Mouse (Mus musculus) kidney, adult 11 months (tissue): ENCODE data around the gene Cpt1c.

Source experiments
- DNase-seq: peaks from one replicate; pipeline ENCODE4 v3.0.0; 2022

Cpt1c gene

DNA sequence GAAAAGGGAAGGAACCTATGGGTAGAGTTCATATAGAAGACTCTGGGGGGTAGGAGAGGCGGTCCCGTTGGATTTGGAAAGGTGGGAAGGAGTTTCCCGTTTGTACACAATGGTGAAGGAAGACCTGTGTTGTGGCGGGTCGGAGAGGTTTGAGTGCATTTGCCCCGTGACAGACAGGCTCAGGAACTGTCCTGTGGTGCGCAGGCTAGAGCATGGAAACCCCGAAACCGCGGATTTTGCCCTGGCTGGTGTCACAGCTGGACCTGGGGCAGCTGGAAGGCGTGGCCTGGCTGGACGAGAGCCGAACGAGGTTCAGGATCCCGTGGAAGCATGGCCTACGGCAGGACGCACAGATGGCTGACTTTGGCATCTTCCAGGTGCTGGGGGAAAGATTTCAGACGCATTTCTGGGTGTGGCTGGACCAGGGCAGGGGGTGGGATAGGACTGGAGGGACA lies 23.9 kb upstream of the Cpt1c start, which contains the start of gene Bcl2l12:
Bcl2l12 (minus strand) TSS at position 212 of the 455 bp plus-strand sequence.
- DNase-seq: peak; percentile 77

DNA sequence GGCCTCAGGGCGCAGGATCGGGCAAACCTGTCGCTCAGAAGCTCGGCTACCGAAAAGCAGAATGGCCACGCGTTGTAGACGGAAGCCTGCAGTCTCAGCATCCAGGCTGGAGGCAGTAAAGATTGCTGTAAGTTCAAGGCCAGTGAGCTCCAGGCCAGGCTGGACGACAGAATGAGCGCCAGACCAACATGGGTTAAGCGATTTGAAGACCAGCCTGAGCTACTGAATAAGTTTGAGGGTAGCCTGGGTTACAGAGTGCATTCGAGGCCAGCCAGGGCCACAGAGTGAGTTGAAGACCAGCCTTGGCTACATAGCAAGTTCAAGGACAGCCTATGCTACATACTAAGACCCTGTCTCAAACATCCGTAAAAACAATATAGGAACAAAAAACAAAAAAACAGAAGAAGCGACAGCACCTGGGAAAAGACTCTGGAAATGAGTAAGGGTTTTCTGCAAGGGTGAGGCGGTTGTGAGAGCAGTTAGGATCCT lies 23.3 kb upstream of the Cpt1c start:
- DNase-seq: no peak

DNA sequence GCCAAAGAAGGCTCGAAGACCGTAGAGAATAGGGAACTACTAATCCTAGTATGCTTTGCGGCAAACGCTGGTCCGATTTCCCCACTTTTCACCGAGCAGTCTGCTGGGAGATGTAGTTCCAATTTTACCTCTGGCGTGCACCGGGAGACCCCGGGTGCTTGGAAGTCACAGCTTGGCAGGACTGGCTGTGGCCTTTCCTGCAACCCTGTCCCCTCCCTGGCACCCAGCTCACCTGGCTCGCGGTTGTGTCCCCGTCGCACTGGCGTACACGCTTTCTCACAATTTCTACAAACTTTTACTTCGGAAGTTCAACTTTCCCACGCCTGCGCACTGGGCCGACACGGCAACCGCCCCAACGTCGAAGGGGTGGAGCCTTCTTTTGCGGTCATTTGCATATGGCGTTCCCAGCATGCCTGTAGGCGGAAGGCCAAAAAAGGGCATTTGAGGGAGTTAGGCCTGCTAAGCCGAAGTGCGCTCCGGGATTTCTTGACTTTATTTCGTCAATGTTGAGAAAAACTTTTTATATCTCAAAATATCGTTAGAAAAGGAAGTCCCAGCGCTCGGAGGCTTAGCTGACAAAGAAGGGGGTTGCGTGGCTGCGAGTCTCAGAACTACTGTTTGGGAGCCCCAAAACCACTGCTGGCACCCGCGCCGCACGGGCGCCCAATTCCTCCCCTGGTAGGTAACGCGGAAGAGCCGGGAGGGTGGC lies 22.7 kb upstream of the Cpt1c start, which contains the start of gene Irf3:
Irf3 (plus strand) TSS at position 418 of the 709 bp plus-strand sequence.
- peak; percentile 95 for DNase-seq

DNA sequence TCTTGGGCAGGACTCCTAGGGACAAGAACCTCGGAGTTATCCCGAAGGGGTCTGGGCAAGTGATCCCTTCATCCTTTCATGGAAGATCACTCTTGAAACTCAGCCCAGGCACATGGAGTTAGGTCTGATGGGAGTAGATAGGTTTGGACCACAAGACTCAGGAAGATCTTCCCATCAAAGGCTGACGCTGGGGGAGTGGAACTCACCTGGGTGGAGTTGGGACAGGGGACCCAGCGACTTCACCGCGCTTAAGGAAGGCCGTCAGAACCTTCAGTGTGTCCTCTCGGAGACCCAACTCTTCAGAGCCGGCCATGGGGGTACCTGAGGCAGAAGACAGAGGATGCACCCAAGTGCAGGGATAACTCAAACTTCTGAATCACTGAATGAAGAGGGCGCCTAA lies 22.0 kb upstream of the Cpt1c start:
- no peak for DNase-seq

DNA sequence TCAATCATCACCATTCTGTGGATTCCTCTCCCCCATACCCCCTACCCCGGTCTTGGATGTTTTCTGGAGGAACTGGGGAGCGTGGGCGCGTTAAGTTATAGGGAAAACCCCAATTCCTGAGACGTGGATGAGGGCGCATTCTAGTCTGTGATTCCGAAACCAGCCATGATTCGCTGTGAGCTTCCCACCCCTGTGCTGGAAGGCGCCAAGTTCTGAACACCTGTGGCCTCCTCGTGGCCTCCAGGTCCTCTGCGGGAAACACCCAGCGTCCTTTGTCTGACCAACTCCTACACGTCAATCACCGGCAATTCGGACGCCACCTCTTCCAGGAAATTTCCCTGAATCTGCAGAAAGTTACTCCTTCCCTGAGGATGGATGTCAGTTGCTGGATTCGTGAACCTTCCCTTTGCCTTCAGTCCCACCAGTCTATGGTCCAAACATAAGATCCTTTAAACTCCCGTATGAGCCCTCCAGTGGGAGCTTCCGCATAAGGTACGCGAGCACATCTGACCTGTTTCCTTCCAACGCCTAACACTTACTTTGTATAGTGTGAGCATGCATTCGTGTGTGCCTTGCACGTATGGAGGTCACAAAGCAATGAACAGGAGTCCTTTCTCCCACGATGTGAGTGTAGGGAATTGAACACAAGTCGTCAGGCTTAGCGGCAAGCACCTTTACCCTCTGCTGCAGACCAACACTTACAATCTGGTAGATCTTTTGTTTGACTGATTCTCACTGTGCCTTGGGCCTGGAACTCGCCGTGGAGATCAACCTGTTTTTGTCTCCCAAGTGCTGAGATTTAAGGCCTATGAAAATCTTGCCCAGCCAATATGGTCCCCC lies 12.4 kb upstream of the Cpt1c start:
- no peak for DNase-seq

DNA sequence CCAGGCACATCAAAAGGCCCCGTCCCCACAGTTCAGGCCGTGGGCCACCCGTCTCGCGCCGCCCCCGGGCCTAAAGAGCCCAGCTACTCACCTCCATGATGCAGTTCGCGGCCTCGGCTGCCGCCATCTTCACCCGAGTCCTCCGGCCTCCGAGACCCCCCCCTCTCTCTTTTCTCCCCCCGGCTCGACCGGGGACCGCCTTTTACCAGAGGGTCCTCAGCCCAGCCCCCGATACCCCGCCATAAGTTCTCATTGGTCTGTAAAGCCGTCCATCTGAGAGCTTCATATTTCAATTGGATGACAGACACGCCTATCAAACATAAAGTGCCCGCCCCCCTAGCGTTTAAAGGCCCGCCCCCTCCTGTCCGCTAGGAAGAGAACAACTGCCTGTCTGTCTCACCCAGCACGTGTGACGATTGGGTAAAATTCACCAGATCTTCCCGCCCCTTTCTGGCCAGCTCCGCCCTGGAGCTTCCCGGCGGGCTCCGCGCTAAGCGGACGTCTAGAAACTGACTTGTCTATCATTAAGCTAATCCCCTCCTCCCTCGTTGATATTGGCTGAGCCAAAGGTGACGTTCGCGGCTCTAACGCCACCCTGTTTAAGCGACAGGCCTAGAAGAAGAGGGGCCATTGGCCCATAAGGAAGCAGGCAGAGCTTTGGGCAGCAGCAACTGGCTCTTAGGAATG lies 11.7 kb upstream of the Cpt1c start, which contains the start of gene Prmt1:
Prmt1 (minus strand) TSS at position 377 of the 687 bp plus-strand sequence.
- DNase-seq: peak; percentile 100

DNA sequence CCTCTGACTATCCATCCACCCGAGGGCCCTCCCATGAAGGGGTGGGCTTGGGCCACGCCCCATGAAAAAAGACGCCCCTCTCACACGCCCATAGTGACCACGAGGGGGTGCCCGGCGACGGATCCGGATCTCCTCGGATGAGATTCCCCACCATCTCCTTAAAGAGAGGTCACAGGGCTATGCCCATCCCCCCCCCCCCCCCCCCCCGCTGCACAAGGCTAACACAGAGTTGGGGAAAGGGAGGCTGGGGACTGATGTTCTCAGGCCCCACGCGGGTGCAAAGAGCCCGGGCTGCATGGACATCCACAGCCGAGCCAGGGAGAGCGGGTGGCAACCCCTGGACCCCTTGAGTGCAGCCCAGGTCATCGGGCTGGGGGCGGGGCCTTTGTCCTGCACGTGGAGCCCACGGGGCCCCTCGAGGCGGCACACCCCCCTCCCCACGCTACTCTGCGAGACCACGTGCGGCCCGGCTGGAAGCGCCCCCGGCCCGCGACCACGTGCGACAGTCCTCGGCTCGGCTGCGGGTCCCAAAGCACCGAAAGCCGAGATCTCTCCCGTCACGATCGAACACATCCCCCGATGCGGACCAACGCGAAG lies 11.0 kb upstream of the Cpt1c start:
- peak; percentile 60 for DNase-seq

DNA sequence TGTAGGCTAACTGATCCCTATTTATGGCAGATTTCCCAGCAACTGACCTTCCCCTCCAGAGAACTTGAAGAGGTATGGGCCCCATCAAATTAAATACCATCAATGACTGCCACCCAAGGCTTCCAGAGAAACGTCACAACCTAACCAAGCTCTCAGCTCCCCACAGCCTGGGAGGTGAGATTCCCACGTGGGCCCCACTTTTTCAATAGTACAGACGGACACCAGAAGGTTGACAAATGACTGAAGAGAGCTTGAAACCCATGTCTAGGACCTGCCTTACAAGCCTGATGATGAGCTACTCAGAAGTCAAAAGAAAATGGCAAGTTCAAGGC lies 10.1 kb upstream of the Cpt1c start:
- DNase-seq: no peak

DNA sequence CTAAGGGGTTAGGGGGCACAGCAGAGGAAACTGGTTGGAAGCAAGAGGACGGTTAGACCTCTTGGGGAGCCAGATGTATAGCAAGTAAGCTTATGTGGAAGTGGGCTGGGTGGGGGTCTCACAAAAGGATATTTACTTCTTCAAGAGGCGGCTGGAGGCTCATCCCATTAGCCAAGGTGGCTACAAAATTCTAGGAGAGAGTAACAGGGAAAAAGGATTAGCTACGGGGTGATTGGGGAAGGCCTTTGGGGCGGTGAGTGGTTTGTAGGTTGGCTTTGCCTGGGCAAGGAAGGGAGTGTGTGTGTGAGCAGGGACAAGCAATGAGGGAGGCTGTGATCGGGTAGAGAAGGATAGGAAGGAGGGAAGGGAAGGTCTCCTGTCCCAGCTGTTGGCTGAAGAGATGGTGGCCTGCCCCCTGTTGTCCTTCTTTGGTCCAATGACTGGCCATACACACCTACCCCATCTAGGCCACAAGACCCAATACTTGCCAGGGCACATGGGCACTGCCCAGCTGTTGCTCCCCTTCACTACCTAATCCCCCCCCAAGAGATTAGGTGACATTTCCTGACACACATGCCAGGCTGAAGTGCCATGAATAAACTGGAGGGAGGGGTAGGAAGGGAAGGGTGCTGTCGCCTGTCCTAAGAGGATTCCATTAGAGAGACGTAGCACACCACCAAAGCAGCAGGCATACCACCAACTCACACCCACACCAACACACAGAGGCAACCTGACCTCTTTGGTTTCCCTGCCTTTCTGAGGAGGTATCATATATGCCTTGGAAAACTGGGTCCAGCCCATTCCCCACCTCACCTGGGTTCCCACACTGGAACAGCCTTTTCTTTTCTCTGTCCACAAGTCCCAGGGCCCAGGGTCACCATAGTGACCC lies 9.5 kb upstream of the Cpt1c start:
- DNase-seq: no peak

DNA sequence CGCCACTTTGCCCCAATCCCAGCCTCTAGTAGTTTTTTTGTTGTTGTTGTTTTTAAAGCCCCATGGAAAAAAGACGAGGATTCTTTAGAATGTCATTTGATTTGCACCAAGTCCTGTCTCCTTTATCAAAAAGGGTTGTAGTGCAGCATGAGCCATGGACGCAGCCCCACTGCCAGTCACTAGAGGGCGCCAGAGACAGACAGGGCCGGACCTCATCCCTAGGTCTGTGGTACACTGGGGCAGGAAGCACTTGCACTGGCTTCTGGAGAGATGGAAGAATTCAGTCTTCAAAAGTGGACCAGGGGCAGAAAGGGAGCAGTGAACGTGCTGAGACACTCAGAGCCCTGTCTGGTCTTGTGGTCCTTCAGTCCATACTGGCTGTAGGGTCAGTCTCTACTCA lies 8.4 kb upstream of the Cpt1c start:
- peak; percentile 81 for DNase-seq

DNA sequence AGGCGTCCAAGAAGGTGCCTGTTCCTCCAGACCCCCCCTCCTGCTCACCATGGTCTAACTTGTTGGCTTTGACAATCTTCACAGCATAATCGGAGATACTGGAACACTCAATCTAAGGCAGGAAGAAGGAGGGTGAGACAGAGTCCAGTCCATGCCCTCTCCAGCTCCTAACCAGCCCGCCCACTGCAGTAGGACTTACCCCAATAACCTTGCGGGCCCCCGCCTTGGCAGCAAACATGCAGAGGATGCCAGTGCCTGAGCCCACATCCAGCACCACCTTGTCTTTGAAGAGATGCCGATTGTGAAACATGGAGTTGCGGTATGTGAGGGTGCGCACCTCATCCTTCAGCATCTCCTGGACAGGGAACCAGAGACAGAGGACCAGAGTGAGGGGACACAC lies 6.9 kb upstream of the Cpt1c start:
- no peak for DNase-seq

DNA sequence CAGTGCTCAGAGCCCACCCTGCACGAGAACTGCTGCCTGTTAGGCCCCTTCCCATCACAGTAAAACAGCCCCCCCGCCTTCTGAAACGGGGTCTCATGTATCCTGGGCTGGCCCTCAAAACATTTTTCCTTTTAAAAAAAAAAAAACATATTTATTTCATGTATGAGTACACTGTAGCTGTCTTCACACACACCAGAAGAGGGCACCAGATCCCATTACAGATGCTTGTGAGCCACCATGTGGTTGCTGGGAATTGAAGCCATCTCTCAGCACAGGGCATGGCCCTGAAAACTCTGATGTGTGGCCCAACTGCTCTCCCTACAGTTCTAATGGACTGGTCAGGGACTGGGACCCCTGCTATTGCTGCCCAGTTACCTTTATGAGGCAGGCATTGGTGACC lies 3.6 kb upstream of the Cpt1c start:
- DNase-seq: no peak

DNA sequence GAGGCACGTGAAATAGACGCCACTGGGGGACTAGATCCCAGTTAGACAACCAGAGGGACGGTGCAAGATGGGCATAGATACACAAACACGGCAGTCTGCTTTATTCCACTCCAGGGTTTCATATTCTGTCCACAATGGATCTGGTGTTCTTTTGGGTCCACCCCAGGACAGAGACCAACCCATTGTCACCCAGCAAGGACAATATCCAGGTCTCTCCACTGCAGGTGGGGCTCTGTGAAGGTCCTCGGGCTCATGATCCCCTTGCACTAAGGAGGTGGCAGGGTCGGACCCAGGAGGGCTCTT lies 417 bp upstream of the Cpt1c start:
- DNase-seq: no peak

DNA sequence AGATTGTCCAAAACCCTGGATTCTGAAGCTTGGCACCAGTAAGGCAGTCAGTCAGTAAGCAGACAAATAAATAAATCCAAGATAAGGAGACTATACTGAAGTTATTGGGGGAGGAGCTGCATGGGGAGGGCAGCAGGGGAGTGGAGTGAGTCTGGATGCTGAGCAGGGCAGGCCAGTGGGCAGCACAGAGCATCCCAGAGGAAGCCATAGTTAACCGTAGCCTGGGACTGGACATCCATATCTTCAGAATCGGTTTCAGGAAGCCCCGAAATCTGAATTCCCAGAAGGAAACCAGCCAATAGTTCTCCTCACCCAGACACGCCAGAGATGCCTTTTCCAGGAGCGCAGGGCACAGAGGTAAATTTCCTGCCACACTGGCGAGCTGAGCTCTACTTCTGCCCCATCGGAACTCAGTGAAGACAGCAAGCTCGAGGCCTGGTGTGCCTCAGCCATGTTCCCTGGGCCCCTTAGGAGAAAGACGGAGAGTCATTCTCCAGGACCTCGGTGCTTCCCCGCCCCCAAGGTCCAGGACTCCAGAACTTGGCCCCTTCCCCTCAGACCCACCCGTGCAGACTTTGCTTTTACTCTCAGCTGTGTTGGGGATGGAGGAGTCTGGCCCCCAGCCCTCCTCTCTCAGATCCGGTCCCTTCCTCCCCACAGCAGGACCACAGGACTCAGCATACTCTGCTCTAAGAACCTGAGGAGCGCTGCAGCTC lies 1.1 kb downstream of the Cpt1c start:
- no peak for DNase-seq

DNA sequence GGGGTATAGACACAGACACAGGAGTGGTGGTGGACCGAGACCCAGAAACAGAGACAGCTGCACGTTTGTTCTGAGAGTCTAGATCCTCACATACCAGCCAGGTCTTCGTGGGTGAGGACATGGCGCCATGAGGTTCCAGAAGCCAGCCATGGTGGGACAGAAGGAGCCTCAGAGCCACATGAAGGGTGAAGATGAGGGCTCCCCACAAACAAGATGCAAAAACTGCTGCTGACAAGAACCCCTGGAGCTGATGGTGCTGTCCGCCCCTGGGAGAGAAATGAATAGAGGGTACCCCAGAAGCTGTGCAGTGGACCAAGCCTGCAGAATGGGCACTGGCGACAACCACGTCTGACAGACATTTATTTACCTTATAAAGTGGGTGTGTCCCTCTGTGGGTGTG lies 3.5 kb downstream of the Cpt1c start:
- no peak for DNase-seq

DNA sequence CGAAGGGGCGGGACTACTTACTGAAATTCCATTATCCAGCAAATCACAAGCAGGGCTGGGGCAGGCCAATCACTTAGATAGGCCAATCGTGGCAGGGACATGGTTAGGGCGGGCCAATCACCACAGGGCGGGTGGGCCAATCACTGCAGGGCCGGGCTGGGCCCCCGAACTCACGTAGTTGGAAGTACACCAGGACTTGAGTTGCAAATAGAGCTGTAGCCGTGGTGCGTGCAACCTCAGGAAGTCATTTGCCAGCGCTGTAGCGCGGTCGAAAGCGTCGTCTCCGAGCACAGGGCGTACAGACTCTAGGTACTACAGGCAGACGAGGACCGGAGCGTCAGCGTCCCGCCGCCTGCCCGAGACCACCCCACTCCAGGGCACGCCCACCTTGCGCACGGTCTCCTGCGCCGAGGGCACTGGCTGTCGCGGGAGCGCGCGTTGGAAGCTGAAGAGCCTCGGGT lies 4.4 kb downstream of the Cpt1c start:
- DNase-seq: peak; percentile 89

DNA sequence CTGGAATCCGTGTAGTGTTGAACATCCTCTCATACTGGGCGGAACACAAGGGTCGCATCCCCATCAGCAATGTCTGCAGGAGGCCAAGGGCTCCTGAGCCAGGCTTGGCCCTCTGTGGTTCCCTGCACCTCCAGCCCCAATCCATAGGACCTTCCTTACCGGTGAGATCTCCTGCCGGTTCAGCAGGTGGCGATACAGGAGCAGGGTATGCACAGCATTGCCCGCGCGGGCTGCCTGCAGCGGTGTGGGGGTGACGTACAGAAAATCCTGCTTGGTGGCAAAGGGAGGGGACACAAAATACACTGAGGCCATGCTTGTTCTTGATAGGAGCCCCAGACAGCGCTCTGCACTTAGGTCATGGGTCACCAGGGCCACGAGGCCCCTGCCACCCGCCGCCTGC lies 8.0 kb downstream of the Cpt1c start:
- DNase-seq: no peak

DNA sequence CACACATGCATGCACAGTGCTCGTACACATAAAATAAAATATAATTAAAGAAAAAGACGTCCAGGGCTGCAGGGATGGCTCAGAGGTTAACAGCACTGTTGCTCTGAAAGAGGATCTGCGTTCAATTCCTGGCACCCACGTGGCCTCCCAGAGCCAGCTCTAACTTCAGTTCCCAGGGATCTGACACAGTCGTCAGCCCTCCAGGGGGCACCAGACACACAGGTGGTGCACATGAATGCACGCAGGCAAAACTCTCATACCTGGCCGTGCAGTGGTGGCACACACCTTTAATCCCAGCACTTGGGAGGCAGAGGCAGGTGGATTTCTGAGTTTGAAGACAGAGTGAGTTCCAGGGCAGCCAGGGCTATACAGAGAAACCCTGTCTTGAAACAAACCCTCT lies 8.7 kb downstream of the Cpt1c start:
- no peak for DNase-seq

DNA sequence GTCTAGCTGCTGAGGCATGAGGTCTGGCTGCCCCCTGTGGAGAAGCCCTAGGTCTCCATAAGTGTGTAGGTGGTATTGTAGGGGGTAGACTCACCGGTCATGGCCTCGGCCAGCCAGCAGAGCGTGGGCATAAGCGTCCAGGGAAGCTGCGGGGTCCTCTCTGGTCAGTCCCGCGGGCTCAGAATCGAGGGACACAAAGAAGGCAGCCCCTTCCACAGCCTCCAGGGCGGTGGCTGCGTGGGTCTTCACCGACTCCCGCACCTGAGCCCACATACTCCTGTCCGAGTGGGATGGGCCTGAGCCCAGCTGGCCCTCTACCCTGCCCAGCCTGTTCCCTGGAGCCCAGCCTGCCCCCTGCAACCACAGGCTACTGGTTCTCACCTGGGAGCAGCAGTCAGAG lies 9.7 kb downstream of the Cpt1c start:
- DNase-seq: no peak

DNA sequence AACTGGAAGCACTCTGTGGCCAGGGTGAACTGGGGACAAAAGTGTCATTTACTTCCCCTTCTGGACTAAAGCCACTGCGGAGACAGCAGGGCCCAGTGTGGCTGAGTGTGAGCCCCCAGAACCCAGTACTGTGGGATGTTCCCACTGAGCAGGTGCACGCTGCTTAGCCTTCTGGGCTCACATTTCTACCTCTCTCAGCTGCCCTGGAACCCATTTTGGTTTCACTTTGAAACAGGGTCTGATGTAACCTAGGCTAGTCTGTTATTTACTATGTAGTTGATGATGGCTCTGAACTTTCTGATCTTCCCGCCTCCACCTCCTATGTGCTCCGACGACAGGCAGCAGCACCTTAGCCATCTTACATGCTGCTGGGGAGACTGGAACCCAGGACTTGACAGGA lies 11.8 kb downstream of the Cpt1c start:
- DNase-seq: no peak

DNA sequence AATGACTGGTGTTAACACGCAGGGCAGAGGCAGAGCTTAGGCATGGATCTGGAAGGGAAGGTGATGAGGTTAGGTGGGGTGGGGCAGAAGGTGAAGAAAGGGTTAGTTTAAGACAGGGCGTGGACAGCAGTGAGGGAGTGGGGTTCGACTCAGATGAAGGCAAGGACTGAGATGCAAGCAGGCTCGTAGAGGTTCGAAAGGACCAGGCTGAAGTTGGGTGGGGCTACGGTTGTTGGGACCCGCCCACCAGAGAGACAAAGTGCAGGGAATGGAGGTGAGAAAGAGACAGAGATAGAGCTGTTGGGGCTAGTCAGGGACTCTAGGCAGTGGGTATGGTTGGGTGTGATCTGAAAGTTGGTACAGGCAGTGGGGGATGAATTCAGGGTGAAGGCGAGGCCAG lies 12.3 kb downstream of the Cpt1c start:
- DNase-seq: no peak
